13 mouse cellular contexts compared by ENCODE assay signal in genomic region chr4:46116544-46117175, GRCm38 (mm10). TPM values are rescaled to one million over a fixed set of nuclear protein-coding genes. Genes with fewer than 3 reads are reported as not detected.
DNase-seq lines count a peak whose midpoint lies in the region; ATAC-seq and TF ChIP-seq lines count a peak whose summit lies in the region.
"Had no signal": no experiment of that assay in that cellular context is flagged by ENCODE, and none has a peak within 500 bp of the region (broad histone marks: within the 10 kb centered on the region; RNA-seq: fewer than 3 reads in every experiment).

No protein-coding gene starts in this region.

- peak; percentile 34 for DNase-seq in R1 (ENCODE audit: low read depth, low spot score)
- DNase-seq in brain, embryonic 14.5 days (ENCODE audit: low read depth), result peak; percentile 11
- no peak for DNase-seq in spleen, postnatal 10 days (ENCODE audit: low spot score in 2 of 2)
- no peak for DNase-seq in embryo, embryonic 10.5 days (ENCODE audit: low spot score)
- DNase-seq: embryo, embryonic 11 days; thymus, adult 18-20 months had no signal

- no peak overlapping the region for H3K4me2 ChIP-seq in hindbrain, embryonic 15.5 days
- H3K4me2 ChIP-seq in hindbrain, embryonic 12.5 days (replicated peaks), result no peak overlapping the region
- H3K4me2 ChIP-seq: forebrain, embryonic 15.5 days; limb, embryonic 12.5 days; neural tube, embryonic 12.5 days had no signal

- no peak for TF ChIP-seq POLR2A in brain, embryonic 14.5 days (IDR thresholded peaks at IDR 0.05; ENCODE audit: borderline replicate concordance, extremely low read depth, insufficient read depth, insufficient read length, poor library complexity, severe bottlenecking)

- ATAC-seq in hindbrain, embryonic 15.5 days (ENCODE audit: low FRiP score, low read depth), result peak; percentile 48; the same call in 1 of the 2 replicates
- ATAC-seq in hindbrain, embryonic 12.5 days (ENCODE audit: low FRiP score), result no peak
- ATAC-seq in erythroid progenitor cell, adult 5-6 weeks (replicated peaks; ENCODE audit: low FRiP score, poor library complexity, severe bottlenecking), result 0 out of 2 replicates have a peak, but pooled peaks have one; percentile 16
- ATAC-seq: forebrain, embryonic 15.5 days had no signal

- TF ChIP-seq CTCF in brain, embryonic 14.5 days (IDR thresholded peaks at IDR 0.05; ENCODE audit: borderline replicate concordance, extremely low read depth, insufficient read depth, insufficient read length), result no peak

- H3K27me3 ChIP-seq in hindbrain, embryonic 15.5 days, result no peaks in the 10 kb centered on the region
- no peaks in the 10 kb centered on the region for H3K27me3 ChIP-seq in hindbrain, embryonic 12.5 days
- H3K27me3 ChIP-seq: forebrain, embryonic 15.5 days; limb, embryonic 12.5 days; neural tube, embryonic 12.5 days had no signal

- no peaks in the 10 kb centered on the region for H3K9me3 ChIP-seq in hindbrain, embryonic 15.5 days
- no peaks in the 10 kb centered on the region for H3K9me3 ChIP-seq in hindbrain, embryonic 12.5 days (replicated peaks)
- H3K9me3 ChIP-seq: forebrain, embryonic 15.5 days; hindbrain, embryonic 10.5 days; limb, embryonic 12.5 days; neural tube, embryonic 12.5 days had no signal

- no peak overlapping the region for H3K27ac ChIP-seq in hindbrain, embryonic 15.5 days (replicated peaks)
- H3K27ac ChIP-seq in hindbrain, embryonic 12.5 days, result no peak overlapping the region
- H3K27ac ChIP-seq: forebrain, embryonic 15.5 days; hindbrain, embryonic 10.5 days; limb, embryonic 12.5 days; neural tube, embryonic 12.5 days had no signal

- WGBS in hindbrain, embryonic 15.5 days, result 66% methylated on average over 10 of the region's 10 CpGs
- WGBS in hindbrain, embryonic 12.5 days, result 78% methylated on average over 10 of the region's 10 CpGs

- H3K4me1 ChIP-seq in hindbrain, embryonic 15.5 days (replicated peaks), result no peaks in the 10 kb centered on the region
- no peaks in the 10 kb centered on the region for H3K4me1 ChIP-seq in hindbrain, embryonic 12.5 days
- H3K4me1 ChIP-seq: forebrain, embryonic 15.5 days; hindbrain, embryonic 10.5 days; limb, embryonic 12.5 days; neural tube, embryonic 12.5 days had no signal

- no peak overlapping the region for H3K9ac ChIP-seq in hindbrain, embryonic 15.5 days
- no peak overlapping the region for H3K9ac ChIP-seq in hindbrain, embryonic 12.5 days
- H3K9ac ChIP-seq: forebrain, embryonic 15.5 days; limb, embryonic 12.5 days; neural tube, embryonic 12.5 days had no signal

- H3K4me3 ChIP-seq in hindbrain, embryonic 15.5 days, result no peak overlapping the region
- no peak overlapping the region for H3K4me3 ChIP-seq in hindbrain, embryonic 12.5 days
- H3K4me3 ChIP-seq: forebrain, embryonic 15.5 days; hindbrain, embryonic 10.5 days; limb, embryonic 12.5 days; neural tube, embryonic 12.5 days had no signal

- H3K36me3 ChIP-seq in hindbrain, embryonic 15.5 days, result peaks cover 70% of the 10 kb centered on the region
- peaks cover 80% of the 10 kb centered on the region for H3K36me3 ChIP-seq in hindbrain, embryonic 12.5 days

RNA-seq across cellular contexts. Expression of gene Ncbp1, which starts 21.8 kb away (rescaled TPM):
- 71.5 and 73.4 TPM in 2 replicates for polyA plus RNA-seq in hindbrain, embryonic 15.5 days (2015; fragmentation: Nextera tagmentation; extraction: Ambion mirVana)
- 102 and 105 TPM in 2 replicates for polyA plus RNA-seq in hindbrain, embryonic 12.5 days (2016; fragmentation: Nextera tagmentation; extraction: Ambion mirVana)
- 78.0 and 85.8 TPM in 2 replicates for polyA plus RNA-seq in brain, embryonic 14.5 days (2012; rRNA removed)
- 46.9 and 65.2 TPM in 2 replicates for total RNA-seq in erythroid progenitor cell, adult 5-6 weeks (2015; ENCODE audit: low replicate concordance)
- 55.1 and 78.8 TPM in 2 replicates for total RNA-seq in erythroid progenitor cell, adult 5-6 weeks (2017; ENCODE audit: low replicate concordance)

RNA-seq across cellular contexts. Expression of gene Tstd2, which starts 21.8 kb away (rescaled TPM):
- 33.4 and 34.0 TPM in 2 replicates for polyA plus RNA-seq in hindbrain, embryonic 15.5 days (2015; fragmentation: Nextera tagmentation; extraction: Ambion mirVana)
- polyA plus RNA-seq in hindbrain, embryonic 12.5 days (2016; fragmentation: Nextera tagmentation; extraction: Ambion mirVana), result 55.6 and 56.1 TPM in 2 replicates
- polyA plus RNA-seq in brain, embryonic 14.5 days (2012; rRNA removed), result 26.4 and 30.2 TPM in 2 replicates
- total RNA-seq in erythroid progenitor cell, adult 5-6 weeks (2015; ENCODE audit: low replicate concordance), result 2.9 and 8.4 TPM in 2 replicates
- 9.6 and 22.8 TPM in 2 replicates for total RNA-seq in erythroid progenitor cell, adult 5-6 weeks (2017; ENCODE audit: low replicate concordance)

Comparison
In these comparisons a context has a peak if more than half of its experiments do, and no peak if none do; other contexts are left out.
1. DNase-seq: peak in R1 (single experiment) and brain, embryonic 14.5 days (single experiment); none in spleen, postnatal 10 days (0 of 2) and embryo, embryonic 10.5 days (single experiment).